Mouse (Mus musculus): ENCODE measurements at regions not wholly inside any gene's neighbourhood (a gene's known extent, or its start where the extent isn't known, plus 50 kb on each side); places are given as distances from the start of the nearest gene placed in this dataset.
"Not testable (repeated sequence)": the region's sequence is repeated elsewhere in the genome, so short reads cannot be mapped to it uniquely, and the experiment has no call there.

- DNase-seq (ENCODE audit: low spot score in 2 of 2): no peak
These were observed 142.7 kb upstream of the Gnai1 start for GRCm38 (mm10) chr5:18502831-18503230.

- DNase-seq (ENCODE audit: low spot score in 2 of 2): no peak
These were observed 134.2 kb upstream of the Gnai1 start for GRCm38 (mm10) chr5:18494305-18494704.

GRCm38 (mm10) chr5:18489709-18490108 lies 129.6 kb upstream of the Gnai1 start:
- no peak for DNase-seq (ENCODE audit: low spot score in 2 of 2)

GRCm38 (mm10) chr5:18487076-18487772 lies 127.1 kb upstream of the Gnai1 start:
- no peak for DNase-seq (ENCODE audit: low spot score in 2 of 2)

GRCm38 (mm10) chr5:18484376-18484775 lies 124.2 kb upstream of the Gnai1 start:
- peak in 1 of 2 experiments; percentile 10 for DNase-seq (ENCODE audit: low spot score in 2 of 2)

- no peak for DNase-seq (ENCODE audit: low spot score in 2 of 2)
These were observed 118.3 kb upstream of the Gnai1 start for GRCm38 (mm10) chr5:18478420-18478819.

GRCm38 (mm10) chr5:18477372-18478017 lies 117.3 kb upstream of the Gnai1 start:
- DNase-seq (ENCODE audit: low spot score in 2 of 2): no peak

GRCm38 (mm10) chr5:18472114-18472513 lies 112.0 kb upstream of the Gnai1 start:
- no peak for DNase-seq (ENCODE audit: low spot score in 2 of 2)

- DNase-seq (ENCODE audit: low spot score in 2 of 2): no peak
These were observed 97.6 kb upstream of the Gnai1 start for GRCm38 (mm10) chr5:18457771-18458170.

GRCm38 (mm10) chr5:18456196-18456595 lies 96.0 kb upstream of the Gnai1 start:
- DNase-seq (ENCODE audit: low spot score in 2 of 2): no peak

GRCm38 (mm10) chr5:18452871-18453757 lies 93.0 kb upstream of the Gnai1 start:
- DNase-seq (ENCODE audit: low spot score in 2 of 2): not testable (repeated sequence)

GRCm38 (mm10) chr5:18449261-18449660 lies 89.1 kb upstream of the Gnai1 start:
- no peak for DNase-seq (ENCODE audit: low spot score in 2 of 2)

GRCm38 (mm10) chr5:18448330-18448670 lies 88.1 kb upstream of the Gnai1 start:
- DNase-seq (ENCODE audit: low spot score in 2 of 2): no peak

GRCm38 (mm10) chr5:18447665-18448329 lies 87.6 kb upstream of the Gnai1 start:
- DNase-seq (ENCODE audit: low spot score in 2 of 2): no peak

- DNase-seq (ENCODE audit: low spot score in 2 of 2): peak; percentile 29 to 57
These were observed 85.8 kb upstream of the Gnai1 start for GRCm38 (mm10) chr5:18445969-18446368.

GRCm38 (mm10) chr5:18439986-18440385 lies 79.8 kb upstream of the Gnai1 start:
- DNase-seq (ENCODE audit: low spot score in 2 of 2): no peak

GRCm38 (mm10) chr5:18439281-18439680 lies 79.1 kb upstream of the Gnai1 start:
- no peak for DNase-seq (ENCODE audit: low spot score in 2 of 2)

GRCm38 (mm10) chr5:18436099-18436748 lies 76.1 kb upstream of the Gnai1 start:
- peak in 1 of 2 experiments; percentile 28 for DNase-seq (ENCODE audit: low spot score in 2 of 2)

GRCm38 (mm10) chr5:18434245-18434644 lies 74.1 kb upstream of the Gnai1 start:
- no peak for DNase-seq (ENCODE audit: low spot score in 2 of 2)

- no peak for DNase-seq (ENCODE audit: low spot score in 2 of 2)
These were observed 73.1 kb upstream of the Gnai1 start for GRCm38 (mm10) chr5:18433287-18433686.

GRCm38 (mm10) chr5:18425098-18425497 lies 64.9 kb upstream of the Gnai1 start:
- DNase-seq (ENCODE audit: low spot score in 2 of 2): no peak
